Mouse (Mus musculus): ENCODE data around the gene Fam173b.

Gene Fam173b

DNA sequence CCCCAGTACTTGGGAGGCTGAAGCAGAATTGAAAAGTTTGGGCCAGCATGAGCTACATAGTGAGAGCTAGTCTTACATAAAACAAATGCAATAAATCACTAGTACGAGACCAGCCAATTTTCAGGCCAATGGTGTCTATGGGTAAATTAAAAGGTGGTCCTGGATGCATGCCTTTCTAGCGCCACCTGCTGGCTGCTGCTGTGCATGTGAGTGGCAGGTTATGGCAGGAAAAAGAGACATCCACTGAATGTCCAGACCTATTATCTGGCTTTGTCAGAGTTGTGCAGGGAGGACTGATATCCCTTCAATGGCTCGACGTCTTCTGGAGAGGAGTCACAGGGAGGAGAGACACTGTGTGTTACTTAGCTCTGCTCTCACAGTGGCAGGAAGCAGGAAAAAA is 15.1 kb upstream of the Fam173b start:
- in situ Hi-C loops (cut with MboI, MseI) = loop anchor here (5.0 to 25.0 kb wide), 4 partner anchors 89 to 249 kb away; no protein-coding TSS in a partner anchor

DNA sequence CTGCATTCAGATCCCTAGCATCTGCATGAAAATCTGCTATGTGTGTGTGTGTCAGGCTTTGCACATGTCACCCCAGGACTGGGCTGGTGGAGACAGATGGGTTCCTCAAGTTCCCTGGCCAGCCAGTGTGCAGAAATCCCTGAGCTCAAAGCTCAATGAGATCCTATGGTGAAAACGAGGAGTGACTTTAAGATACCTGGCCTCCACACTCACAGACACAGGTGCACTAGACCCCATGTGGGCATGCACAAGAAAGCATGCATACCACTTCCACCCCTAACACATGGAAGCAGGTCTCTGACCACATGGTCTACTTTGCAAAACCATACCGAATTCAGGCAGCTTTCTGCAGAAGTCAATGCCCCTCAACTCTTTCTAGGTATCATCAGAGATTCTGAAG is 13.9 kb upstream of the Fam173b start:
- in situ Hi-C loops (cut with MboI, MseI) = loop anchor here (5.0 to 25.0 kb wide), 4 partner anchors 90 to 250 kb away; no protein-coding TSS in a partner anchor

GRCm38 (mm10) chr15:31588989-31589640 is 12.5 kb upstream of the Fam173b start:
- in situ Hi-C loops (cut with MboI, MseI) = loop anchor here (5.0 to 25.0 kb wide), 4 partner anchors 92 to 252 kb away; no protein-coding TSS in a partner anchor

- in situ Hi-C loops (cut with MboI, MseI) = loop anchor here (5.0 to 25.0 kb wide), 3 partner anchors 58 to 253 kb away; partner anchors contain the start of gene March6 (in 1 of the 2)
These were observed 11.5 kb upstream of the Fam173b start for GRCm38 (mm10) chr15:31590176-31590575.

DNA sequence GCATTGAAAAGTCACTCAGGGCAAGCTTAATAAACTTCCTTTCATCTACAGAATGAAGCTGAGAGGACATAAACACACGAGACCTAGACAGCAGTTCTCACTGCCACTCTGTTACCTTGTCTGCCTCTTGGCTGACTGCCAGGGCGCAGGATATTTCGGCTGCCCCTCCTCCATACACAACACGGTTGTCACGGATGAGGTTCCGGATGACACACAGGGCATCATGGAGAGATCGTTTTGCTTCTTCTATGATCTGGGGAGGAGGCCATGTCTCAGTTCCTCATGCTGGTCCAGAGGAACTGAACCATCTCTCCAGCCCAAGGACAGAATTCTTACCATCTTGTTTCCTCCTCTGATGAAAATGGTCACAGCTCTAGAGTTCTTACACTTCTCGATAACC is 9.1 kb upstream of the Fam173b start:
- in situ Hi-C loops (cut with MboI, MseI) = loop anchor here (5.0 to 25.0 kb wide), 3 partner anchors 60 to 255 kb away; partner anchors contain the start of gene March6 (in 1 of the 2)

GRCm38 (mm10) chr15:31594260-31594659 is 7.4 kb upstream of the Fam173b start:
- in situ Hi-C loops (cut with MboI, MseI) = loop anchor here (5.0 to 25.0 kb wide), 3 partner anchors 62 to 257 kb away; partner anchors contain the start of gene March6 (in 1 of the 2)

DNA sequence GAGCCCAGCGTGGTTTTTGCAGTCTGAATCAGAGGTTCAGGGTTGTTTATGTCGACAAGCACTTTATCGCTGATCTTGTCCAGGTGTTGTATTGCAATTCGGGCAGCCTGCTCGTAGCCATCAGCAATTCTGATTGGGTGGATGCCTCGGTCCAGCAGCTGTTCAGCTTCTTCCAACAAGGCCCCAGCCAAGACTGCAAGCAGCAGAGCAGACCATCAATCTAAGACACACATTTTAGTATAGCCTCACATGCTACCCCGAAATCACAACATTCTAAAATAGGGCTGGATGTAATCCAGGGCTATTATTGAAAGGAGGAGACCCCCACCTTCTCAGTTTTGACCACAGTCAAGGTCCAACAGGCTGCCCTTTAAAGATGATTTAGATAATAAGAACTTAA is 6.0 kb upstream of the Fam173b start:
- in situ Hi-C loops (cut with MboI, MseI) = loop anchor here (25.0 kb wide), 2 partner anchors 108 to 258 kb away; no protein-coding TSS in a partner anchor

DNA sequence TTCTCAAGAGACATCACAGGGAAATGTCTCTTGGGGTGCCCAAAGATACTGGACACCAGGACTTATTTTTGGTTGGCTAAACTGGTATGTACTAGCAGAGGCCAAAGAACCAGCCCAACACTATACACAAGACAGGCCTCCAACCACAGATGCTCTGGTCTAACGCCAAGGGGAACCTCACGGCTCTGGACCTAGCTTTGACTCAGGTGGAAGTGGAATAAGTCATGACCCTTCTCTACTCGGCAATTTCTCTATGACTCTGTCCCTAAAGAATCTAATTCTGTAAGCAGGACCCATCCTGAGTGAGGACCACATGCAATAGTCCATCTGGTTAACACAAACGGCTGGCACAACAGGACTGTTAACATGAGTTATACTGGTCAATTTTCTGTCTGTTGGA is 1.8 kb upstream of the Fam173b start:
- in situ Hi-C loops (cut with MboI, MseI) = loop anchor here (5.0 to 25.0 kb wide), 3 partner anchors 113 to 378 kb away; partner anchors contain the start of gene Dap (in 2 of the 2)

GRCm38 (mm10) chr15:31601279-31601645 is 390 bp upstream of the Fam173b start:
- in situ Hi-C loops (cut with MboI, MseI) = loop anchor here (5.0 kb wide), 1 partner anchor 379 kb away; the partner anchor contains the start of gene Dap (in 2 of the 2)

DNA sequence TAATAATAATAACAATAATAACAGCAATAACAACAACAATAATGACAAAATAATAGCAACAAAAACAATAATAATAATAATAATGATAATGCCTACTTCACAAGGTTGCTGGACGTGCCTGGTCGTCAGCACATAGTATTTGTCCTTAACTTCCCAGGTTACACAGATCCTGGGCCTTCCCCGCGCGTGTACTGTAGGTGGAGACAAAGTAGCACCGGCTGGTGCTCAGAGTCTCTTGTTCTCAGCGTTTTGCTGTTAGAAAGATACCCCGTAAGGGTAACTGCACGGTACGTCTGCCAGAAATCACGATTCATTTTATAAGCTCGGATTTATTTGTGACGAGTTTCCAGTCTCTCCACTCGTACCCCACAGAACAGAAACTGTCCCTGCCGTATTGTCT is 774 bp downstream of the Fam173b start:
- in situ Hi-C loops (cut with MboI, MseI) = loop anchor here (5.0 kb wide), 1 partner anchor 380 kb away; the partner anchor contains the start of gene Dap (in 2 of the 2)

DNA sequence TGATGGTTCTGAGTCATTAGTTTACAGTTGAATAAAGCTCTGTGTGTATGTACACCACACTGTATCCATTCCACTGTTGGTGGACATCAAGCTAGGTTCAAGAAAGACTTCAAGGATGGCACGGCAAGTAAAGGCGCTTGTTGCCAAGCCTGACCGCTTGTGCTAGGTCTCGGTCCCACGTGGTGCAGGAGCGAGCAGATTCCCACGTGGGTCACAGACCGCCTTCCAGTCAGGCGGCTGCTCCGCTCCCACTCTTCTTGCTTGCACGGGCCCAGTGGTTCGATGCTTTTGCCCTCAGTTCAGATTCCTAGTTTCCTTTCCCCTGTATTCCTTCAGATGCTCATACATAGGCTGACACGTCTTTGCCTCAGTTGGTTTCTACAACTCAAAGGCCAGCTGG is 1.5 kb downstream of the Fam173b start:
- in situ Hi-C loops (cut with MboI, MseI) = loop anchor here (5.0 kb wide), 1 partner anchor 381 kb away; the partner anchor contains the start of gene Dap (in 2 of the 2)

GRCm38 (mm10) chr15:31606821-31607220 is 5.2 kb downstream of the Fam173b start:
- in situ Hi-C loops (cut with MboI, MseI) = no loop called here

GRCm38 (mm10) chr15:31611027-31611426 is 9.4 kb downstream of the Fam173b start:
- in situ Hi-C loops (cut with MboI, MseI) = loop anchor here in 1 of 2 experiments (10.0 kb wide), 1 partner anchor 1154 kb away; no protein-coding TSS in a partner anchor

GRCm38 (mm10) chr15:31611976-31612375 is 10.3 kb downstream of the Fam173b start:
- in situ Hi-C loops (cut with MboI, MseI) = loop anchor here in 1 of 2 experiments (10.0 kb wide), 1 partner anchor 1153 kb away; no protein-coding TSS in a partner anchor

DNA sequence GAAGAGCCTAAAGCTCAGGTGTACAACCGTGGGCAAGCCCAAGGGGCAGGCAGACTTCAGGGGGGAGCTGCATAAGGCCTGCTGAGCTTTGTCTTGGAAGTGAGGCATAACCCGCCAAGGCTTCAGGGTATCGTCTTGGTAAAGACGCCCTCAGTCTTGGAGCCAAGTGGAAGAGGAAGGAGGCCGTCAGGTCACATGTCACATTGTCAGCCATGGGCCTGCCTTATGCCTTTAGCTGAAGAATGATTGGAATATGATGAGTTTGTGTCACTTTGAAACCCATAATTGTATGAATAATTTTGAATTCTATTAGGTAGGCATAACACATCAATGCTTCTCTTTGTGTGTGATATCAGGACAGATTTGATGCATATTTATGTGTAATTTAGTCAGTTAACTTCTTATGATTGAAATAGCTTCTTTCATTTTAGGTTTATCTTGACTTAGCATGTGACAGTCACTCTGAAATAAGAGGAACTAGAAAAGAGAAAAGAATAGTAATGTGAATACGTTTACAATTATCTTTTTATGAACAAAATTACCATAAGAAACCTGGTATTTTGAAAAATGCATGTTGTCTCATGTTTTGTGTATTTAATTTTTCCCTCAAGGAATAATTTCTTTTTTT is 12.3 kb downstream of the Fam173b start:
- in situ Hi-C loops (cut with MboI, MseI) = loop anchor here in 1 of 2 experiments (10.0 kb wide), 1 partner anchor 1151 kb away; no protein-coding TSS in a partner anchor

DNA sequence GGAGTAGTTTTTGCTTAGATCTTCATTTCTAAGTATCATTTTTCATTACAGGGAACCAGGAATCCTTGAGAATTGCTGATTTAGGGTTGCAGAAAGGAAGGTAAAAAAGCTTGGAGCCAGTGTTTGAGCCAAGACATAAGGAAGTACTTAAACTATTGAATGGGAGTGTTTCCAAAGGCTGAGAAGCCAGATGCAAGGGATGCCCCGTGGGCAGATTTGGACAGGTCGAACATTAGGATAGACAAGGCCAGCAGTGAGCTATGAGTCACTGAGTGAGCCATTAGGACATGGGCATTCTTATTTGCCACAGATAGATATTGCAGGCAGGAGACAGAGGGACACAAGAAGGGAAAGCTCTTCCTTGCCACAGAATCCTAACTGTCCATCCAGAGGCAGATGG is 13.0 kb downstream of the Fam173b start:
- in situ Hi-C loops (cut with MboI, MseI) = loop anchor here in 1 of 2 experiments (10.0 kb wide), 1 partner anchor 1150 kb away; no protein-coding TSS in a partner anchor

GRCm38 (mm10) chr15:31617261-31617660 is 15.6 kb downstream of the Fam173b start:
- in situ Hi-C loops (cut with MboI, MseI) = loop anchor here in 1 of 2 experiments (10.0 kb wide), 1 partner anchor 1148 kb away; no protein-coding TSS in a partner anchor

DNA sequence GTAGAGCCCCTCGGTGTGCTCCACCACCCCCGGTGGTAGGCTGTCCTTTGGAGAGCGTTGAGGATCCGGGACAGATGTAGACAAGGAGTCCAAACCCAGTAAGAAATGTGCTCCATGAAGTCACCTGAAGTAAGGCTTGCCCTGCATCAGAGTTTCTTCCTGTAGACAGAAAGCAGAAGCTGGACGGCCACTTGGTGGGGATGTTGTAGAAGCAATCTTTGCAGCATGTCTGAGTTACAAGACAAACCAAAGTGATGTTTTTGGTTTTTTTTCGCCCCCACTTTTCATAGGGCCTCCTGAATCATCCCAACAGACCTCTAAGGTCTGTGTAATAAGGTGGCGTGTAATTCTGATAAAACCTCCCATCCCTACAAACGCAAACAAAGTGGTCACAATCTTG is 17.9 kb downstream of the Fam173b start:
- in situ Hi-C loops (cut with MboI, MseI) = loop anchor here in 1 of 2 experiments (10.0 kb wide), 1 partner anchor 1145 kb away; no protein-coding TSS in a partner anchor

DNA sequence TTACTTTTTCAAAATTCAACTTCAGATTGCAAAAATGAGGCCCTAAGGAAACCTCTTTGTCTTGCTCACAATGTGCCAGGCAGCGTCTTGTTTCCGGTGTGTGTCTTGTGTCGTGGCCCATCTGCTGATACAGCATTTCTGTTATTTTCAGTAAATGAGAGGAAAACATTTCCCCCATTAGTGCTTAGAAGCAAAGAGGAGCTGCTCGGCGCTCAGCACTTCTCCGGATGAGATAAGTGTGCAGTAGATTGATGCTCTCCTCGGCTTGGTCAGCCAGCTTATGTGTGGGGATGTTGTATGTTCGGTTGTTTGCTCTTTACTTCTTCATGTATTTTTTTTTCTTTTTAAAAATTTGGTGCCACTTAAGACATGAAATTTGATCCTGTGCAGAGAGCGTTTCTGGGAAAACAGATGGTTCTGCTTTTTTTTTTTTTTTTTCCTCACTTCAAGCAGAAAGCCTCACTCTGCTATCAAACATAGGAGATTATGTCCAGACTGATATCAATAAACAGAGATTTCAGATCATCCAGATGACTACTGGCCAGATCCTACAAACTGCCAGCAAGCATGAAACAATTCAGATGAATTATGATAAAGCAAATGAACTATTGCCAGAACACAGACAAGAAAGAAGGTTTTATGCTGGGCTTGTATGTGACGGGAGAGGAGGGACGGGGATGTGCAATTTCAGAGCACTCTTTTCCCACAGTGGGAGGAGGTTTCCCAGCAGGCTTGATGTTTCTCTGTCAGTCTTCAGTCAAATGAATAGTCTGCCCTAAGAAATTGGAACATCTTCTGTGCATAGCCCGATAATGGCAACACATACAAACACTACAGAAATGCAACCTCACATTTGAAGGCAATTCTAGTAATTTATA is 25.9 kb downstream of the Fam173b start:
- in situ Hi-C loops (cut with MboI, MseI) = no loop called here

DNA sequence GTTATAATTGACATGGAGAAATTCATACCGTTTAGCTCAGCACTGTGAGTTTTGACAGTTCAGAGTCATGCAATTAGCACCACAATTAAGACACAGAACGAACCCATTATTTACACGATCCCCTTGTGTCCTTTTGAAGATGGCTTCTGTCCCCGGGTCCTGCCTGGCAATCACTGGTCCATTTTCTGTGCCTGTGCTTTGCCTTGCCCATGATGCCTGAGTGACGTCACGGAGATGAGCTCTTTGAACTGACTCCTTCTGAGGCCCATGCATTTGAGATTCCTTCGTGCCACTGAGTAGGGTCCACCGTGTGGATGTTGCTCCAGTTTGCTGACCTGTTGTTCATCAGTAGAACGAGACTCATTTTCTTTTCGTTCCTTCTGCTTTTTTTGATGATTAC is 26.5 kb downstream of the Fam173b start:
- in situ Hi-C loops (cut with MboI, MseI) = no loop called here

- in situ Hi-C loops (cut with MboI, MseI) = no loop called here
These were observed 27.9 kb downstream of the Fam173b start for GRCm38 (mm10) chr15:31629556-31629955.

Data from T-helper 17 cell (primary cell).